Mouse (Mus musculus) neutrophil, adult 5-6 weeks (primary cell): ENCODE measurements around the gene Lgals8. TPM values are rescaled to one million over a fixed set of nuclear protein-coding genes. Genes with fewer than 3 reads are reported as not detected.

ENCODE experiments used
- total RNA-seq: library from RNA; stranded (forward); fragments of 200-1000 nt; gene quantifications from 2 replicates; pipeline ENCODE4 v1.2.3, GENCODE M21; 2017

The Lgals8 gene
- total RNA-seq, 1 experiment from 2014 or later, result 160 TPM

Other genes starting within 250 kb of the Lgals8 start
- 19.4 and 21.6 TPM in 2 replicates for gene Mtr, start 206.8 kb downstream of the Lgals8 start, total RNA-seq
- 0.70 and 1.5 TPM in 2 replicates for gene Actn2, start 124.2 kb downstream of the Lgals8 start, total RNA-seq
- 50.9 and 71.2 TPM in 2 replicates for gene Heatr1, start 69.9 kb downstream of the Lgals8 start, total RNA-seq
- gene Edaradd, start 55.5 kb upstream of the Lgals8 start, total RNA-seq, result 10.2 and 10.7 TPM in 2 replicates
- 80.3 and 87.4 TPM in 2 replicates for gene Ero1lb, start 100.9 kb upstream of the Lgals8 start, total RNA-seq